Mouse (Mus musculus): ENCODE measurements at regions not wholly inside any gene's neighbourhood (a gene's known extent, or its start where the extent isn't known, plus 50 kb on each side); places are given as distances from the start of the nearest gene placed in this dataset.

DNA sequence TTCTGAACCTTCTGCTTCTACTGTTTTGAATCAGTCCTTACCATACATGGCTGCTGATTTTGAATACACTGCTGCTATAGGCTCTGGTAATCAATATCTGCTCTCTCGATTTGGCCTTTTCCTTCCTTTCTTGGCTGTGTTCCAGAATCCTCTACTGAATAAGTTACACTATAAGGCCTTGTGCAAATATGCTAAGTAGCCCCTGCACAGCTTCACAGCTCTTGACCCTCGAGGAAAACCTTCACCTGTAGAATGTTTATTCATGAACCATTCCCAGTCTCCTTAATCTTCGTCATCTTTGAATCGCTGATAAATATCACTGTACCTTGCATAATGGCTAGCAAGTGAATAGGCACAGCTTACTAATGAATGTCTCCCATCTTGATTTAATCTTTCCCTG lies 293.9 kb upstream of the Negr1 start:
- no peak overlapping the region for H3K27ac ChIP-seq
- no peaks in the 10 kb centered on the region for H3K9me3 ChIP-seq
- no peaks in the 10 kb centered on the region for H3K27me3 ChIP-seq
- no peak overlapping the region for H3K4me2 ChIP-seq (replicated peaks)
- ATAC-seq (ENCODE audit: insufficient number of reproducible peaks, insufficient read depth, low FRiP score, low TSS enrichment) = no peak
- 58% methylated on average over 4 of the region's 4 CpGs for WGBS
- H3K9ac ChIP-seq = no peak overlapping the region
- no peak overlapping the region for H3K4me3 ChIP-seq
- no peaks in the 10 kb centered on the region for H3K36me3 ChIP-seq
- no peaks in the 10 kb centered on the region for H3K4me1 ChIP-seq

DNA sequence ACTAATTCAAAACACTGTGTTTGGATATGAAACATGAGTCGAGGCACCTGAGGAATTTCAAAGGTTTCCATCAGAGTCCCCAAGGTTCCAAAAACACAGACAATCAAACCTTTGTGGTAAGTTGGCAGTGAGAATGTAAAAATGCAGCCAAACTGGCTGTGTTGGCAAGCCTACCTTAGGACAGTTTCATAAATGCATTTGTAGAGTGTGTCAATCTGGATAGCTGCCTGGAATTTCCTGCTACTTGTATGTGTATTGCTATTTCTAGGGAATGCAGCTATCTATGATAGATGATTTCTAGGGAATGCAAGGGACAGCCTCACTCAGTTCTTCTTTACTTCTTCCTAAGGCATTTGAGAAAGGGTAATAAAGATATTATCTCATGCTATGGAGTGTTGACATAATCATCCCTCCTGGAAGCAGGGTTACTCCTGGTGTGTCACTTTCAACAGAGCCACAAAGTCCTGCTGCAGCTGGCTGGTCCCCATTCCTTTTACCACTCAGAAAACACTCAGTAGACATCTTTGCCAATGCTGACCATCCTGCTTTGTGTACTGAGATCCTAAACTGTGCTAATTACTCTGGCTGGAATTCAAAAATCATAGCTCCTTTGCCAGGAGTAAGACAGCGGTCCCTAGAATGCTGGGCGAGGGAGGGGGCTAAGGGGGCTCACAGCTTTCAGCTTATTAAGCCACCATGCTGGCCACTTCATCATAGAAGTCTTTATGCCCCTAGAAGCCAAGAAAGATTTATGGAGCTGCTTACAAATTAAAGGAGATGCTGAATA lies 261.4 kb upstream of the Negr1 start:
- Histone ChIP-seq H3K9me3 (no peaks in the 10 kb centered on the region), H3K4me2 (replicated peaks) (no peak overlapping the region), H3K27ac (no peak overlapping the region), H3K4me1 (no peaks in the 10 kb centered on the region; the same call in 1 of the 2 replicates), H3K9ac (no peak overlapping the region), H3K4me3 (no peak overlapping the region), H3K27me3 (no peaks in the 10 kb centered on the region), H3K36me3 (no peaks in the 10 kb centered on the region)
- 63% methylated on average over 3 of the region's 3 CpGs for WGBS
- ATAC-seq (ENCODE audit: insufficient number of reproducible peaks, insufficient read depth, low FRiP score, low TSS enrichment) = no peak

DNA sequence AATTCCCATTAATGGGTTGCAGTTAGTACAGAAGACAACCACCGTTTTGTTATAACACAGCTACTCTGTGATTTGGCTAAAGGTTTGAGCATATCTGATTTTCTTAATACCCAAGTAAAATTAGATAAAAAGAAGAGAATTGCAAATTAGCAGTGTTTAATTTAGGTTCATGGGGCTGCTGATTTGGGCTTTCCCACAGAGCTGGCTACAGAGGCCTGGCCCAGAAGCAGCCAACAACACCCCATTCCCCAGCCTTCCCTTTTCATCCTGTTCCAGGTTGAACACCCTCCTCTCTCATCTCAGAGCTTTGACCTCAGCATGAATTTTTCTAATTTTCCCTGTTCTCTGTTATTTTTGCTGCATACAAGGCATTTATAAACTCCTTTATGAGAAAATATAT lies 260.3 kb upstream of the Negr1 start:
- Histone ChIP-seq H3K4me3 (no peak overlapping the region), H3K4me2 (replicated peaks) (no peak overlapping the region), H3K9ac (no peak overlapping the region), H3K4me1 (no peaks in the 10 kb centered on the region; the same call in 1 of the 2 replicates), H3K9me3 (no peaks in the 10 kb centered on the region), H3K36me3 (no peaks in the 10 kb centered on the region), H3K27ac (no peak overlapping the region), H3K27me3 (no peaks in the 10 kb centered on the region)
- no peak for ATAC-seq (ENCODE audit: insufficient number of reproducible peaks, insufficient read depth, low FRiP score, low TSS enrichment)
- WGBS = 65% methylated on average over 1 of the region's 1 CpGs

- Histone ChIP-seq H3K4me2 (replicated peaks) (no peak overlapping the region), H3K27ac (no peak overlapping the region), H3K27me3 (no peaks in the 10 kb centered on the region), H3K9ac (no peak overlapping the region), H3K4me1 (no peaks in the 10 kb centered on the region; the same call in 1 of the 2 replicates), H3K9me3 (no peaks in the 10 kb centered on the region), H3K36me3 (no peaks in the 10 kb centered on the region), H3K4me3 (no peak overlapping the region)
- WGBS = 80% methylated on average over 3 of the region's 3 CpGs
- ATAC-seq (ENCODE audit: insufficient number of reproducible peaks, insufficient read depth, low FRiP score, low TSS enrichment) = no peak
Observed at GRCm38 (mm10) chr3:156301745-156302144, 259.8 kb upstream of the Negr1 start.

DNA sequence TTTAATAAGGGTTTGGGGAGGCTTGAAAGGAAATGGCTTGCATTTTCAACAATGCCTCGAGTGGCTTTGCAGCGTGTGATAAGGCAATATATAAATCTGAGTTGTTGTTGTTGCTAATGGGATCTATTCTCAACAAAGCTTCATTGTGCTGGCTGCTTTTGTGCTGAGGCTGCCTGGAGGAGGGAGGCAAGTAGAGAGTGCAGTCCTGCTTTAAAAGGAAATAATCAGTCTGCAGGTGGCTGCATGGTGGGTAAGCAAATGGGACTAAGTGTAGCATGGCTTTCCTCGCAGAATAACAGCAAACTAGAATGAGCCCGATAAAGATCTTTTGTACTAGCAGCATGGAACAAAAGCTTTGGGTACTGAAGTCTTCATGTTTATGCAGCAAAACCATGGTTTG lies 257.4 kb upstream of the Negr1 start:
- Histone ChIP-seq H3K27me3 (no peaks in the 10 kb centered on the region), H3K9me3 (no peaks in the 10 kb centered on the region), H3K4me1 (no peaks in the 10 kb centered on the region; the same call in 1 of the 2 replicates), H3K4me2 (replicated peaks) (no peak overlapping the region), H3K4me3 (no peak overlapping the region), H3K36me3 (no peaks in the 10 kb centered on the region), H3K27ac (no peak overlapping the region), H3K9ac (no peak overlapping the region)
- ATAC-seq (ENCODE audit: insufficient number of reproducible peaks, insufficient read depth, low FRiP score, low TSS enrichment) = no peak
- WGBS = 38% methylated on average over 4 of the region's 4 CpGs

DNA sequence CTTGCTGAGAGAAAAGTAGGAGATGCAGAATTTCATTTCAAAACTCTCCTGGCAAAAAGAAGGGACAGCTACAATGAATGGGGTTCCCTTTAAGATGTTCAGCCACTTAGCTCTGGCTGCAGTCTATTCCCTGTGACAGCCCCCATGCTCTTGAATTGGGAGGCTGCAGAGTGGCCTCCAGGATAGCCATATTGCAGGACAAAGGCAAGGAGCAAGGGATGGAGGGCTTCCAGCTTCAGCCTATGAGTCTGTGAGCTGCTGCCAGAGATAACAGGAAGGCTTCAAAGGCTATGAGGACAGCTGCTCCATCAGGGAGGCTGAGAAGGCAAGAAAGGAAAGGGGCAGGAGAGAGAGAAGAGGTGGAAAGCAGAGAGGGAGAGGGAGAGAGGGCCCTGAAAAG lies 256.5 kb upstream of the Negr1 start:
- Histone ChIP-seq H3K36me3 (no peaks in the 10 kb centered on the region), H3K9ac (no peak overlapping the region), H3K4me3 (no peak overlapping the region), H3K27me3 (no peaks in the 10 kb centered on the region), H3K4me1 (no peaks in the 10 kb centered on the region; the same call in 1 of the 2 replicates), H3K4me2 (replicated peaks) (no peak overlapping the region), H3K27ac (no peak overlapping the region), H3K9me3 (no peaks in the 10 kb centered on the region)
- ATAC-seq (ENCODE audit: insufficient number of reproducible peaks, insufficient read depth, low FRiP score, low TSS enrichment) = no peak

DNA sequence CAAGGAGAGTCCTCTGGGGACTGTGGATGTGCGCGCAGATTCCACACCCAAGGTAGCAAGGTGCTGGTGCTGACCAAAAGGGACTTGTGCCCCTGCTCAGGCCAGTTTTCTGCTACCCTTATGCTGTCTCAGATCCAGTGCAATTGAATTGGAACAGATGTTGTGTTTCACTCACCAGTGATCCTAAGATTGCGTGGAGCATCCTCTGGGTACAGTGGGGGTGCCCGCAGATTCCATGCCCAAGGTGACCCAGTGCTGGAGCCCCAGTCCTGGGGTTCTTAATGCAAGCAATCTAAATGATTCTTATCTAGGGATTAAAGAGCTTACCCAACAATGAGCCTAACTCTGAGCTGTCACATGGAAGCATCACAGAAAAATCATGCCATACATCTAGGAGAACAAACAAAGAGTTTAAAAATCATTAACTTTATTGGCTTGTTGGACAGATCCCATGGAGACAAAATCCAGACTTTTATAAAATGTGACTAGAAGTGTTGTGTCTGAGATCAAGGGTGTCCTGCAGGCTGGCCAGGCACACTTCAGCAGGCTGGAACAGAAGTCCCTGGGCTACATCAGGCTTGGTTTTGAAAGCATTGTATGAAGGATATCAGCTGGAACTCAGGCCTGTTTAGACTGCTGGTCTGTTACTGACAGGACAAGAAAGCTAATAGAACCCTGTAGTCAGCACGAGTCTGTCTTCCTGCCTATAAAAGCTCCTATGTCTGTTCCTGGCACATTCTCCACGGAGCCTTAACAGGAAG lies 226.4 kb upstream of the Negr1 start:
- no peak overlapping the region for H3K4me2 ChIP-seq (replicated peaks)
- WGBS = 73% methylated on average over 6 of the region's 6 CpGs
- no peaks in the 10 kb centered on the region for H3K9me3 ChIP-seq
- H3K36me3 ChIP-seq = no peaks in the 10 kb centered on the region
- H3K4me3 ChIP-seq = no peak overlapping the region
- no peaks in the 10 kb centered on the region for H3K27me3 ChIP-seq
- H3K27ac ChIP-seq = no peak overlapping the region
- no peaks in the 10 kb centered on the region for H3K4me1 ChIP-seq
- no peak for ATAC-seq (ENCODE audit: insufficient number of reproducible peaks, insufficient read depth, low FRiP score, low TSS enrichment)
- no peak overlapping the region for H3K9ac ChIP-seq

GRCm38 (mm10) chr3:156341484-156341883 lies 220.1 kb upstream of the Negr1 start:
- H3K4me3 ChIP-seq = no peak overlapping the region
- H3K4me2 ChIP-seq (replicated peaks) = no peak overlapping the region
- no peaks in the 10 kb centered on the region for H3K36me3 ChIP-seq
- ATAC-seq (ENCODE audit: insufficient number of reproducible peaks, insufficient read depth, low FRiP score, low TSS enrichment) = no peak
- no peaks in the 10 kb centered on the region for H3K4me1 ChIP-seq
- no peak overlapping the region for H3K9ac ChIP-seq
- H3K27me3 ChIP-seq = no peaks in the 10 kb centered on the region
- no peak overlapping the region for H3K27ac ChIP-seq
- WGBS = 90% methylated on average over 1 of the region's 1 CpGs
- H3K9me3 ChIP-seq = no peaks in the 10 kb centered on the region

GRCm38 (mm10) chr3:156351727-156352126 lies 209.9 kb upstream of the Negr1 start:
- Histone ChIP-seq H3K27ac (no peak overlapping the region), H3K27me3 (no peaks in the 10 kb centered on the region), H3K4me2 (replicated peaks) (no peak overlapping the region), H3K4me1 (no peaks in the 10 kb centered on the region), H3K4me3 (no peak overlapping the region), H3K36me3 (no peaks in the 10 kb centered on the region), H3K9ac (no peak overlapping the region), H3K9me3 (no peaks in the 10 kb centered on the region)
- WGBS = 52% methylated on average over 4 of the region's 4 CpGs
- no peak for ATAC-seq (ENCODE audit: insufficient number of reproducible peaks, insufficient read depth, low FRiP score, low TSS enrichment)

- H3K9ac ChIP-seq = no peak overlapping the region
- no peak for ATAC-seq (ENCODE audit: insufficient number of reproducible peaks, insufficient read depth, low FRiP score, low TSS enrichment)
- no peaks in the 10 kb centered on the region for H3K27me3 ChIP-seq
- no peak overlapping the region for H3K27ac ChIP-seq
- no peaks in the 10 kb centered on the region for H3K9me3 ChIP-seq
- WGBS = 69% methylated on average over 3 of the region's 3 CpGs
- no peak overlapping the region for H3K4me3 ChIP-seq
- H3K36me3 ChIP-seq = no peaks in the 10 kb centered on the region
- H3K4me2 ChIP-seq (replicated peaks) = no peak overlapping the region
- no peaks in the 10 kb centered on the region for H3K4me1 ChIP-seq
Observed at GRCm38 (mm10) chr3:156353430-156353829, 208.2 kb upstream of the Negr1 start.

- ATAC-seq (ENCODE audit: insufficient number of reproducible peaks, insufficient read depth, low FRiP score, low TSS enrichment) = no peak
- no peak overlapping the region for H3K27ac ChIP-seq
- no peaks in the 10 kb centered on the region for H3K36me3 ChIP-seq
- H3K27me3 ChIP-seq = no peaks in the 10 kb centered on the region
- H3K4me2 ChIP-seq (replicated peaks) = no peak overlapping the region
- no peaks in the 10 kb centered on the region for H3K4me1 ChIP-seq
- 81% methylated on average over 9 of the region's 9 CpGs for WGBS
- no peak overlapping the region for H3K4me3 ChIP-seq
- no peak overlapping the region for H3K9ac ChIP-seq
- no peaks in the 10 kb centered on the region for H3K9me3 ChIP-seq
Observed at GRCm38 (mm10) chr3:156353841-156354473, 207.6 kb upstream of the Negr1 start.

Measured in embryonic facial prominence, embryonic 12.5 days (tissue).